Mouse (Mus musculus) gastrocnemius, adult 18-20 months (tissue): Measurements from ENCODE around the gene Nmur1. TPM values are rescaled to one million over a fixed set of nuclear protein-coding genes. Genes with fewer than 3 reads are reported as not detected.

Experiments
- DNase-seq: peaks from one replicate; pipeline ENCODE4 v3.0.0; 2021; ENCODE audit warnings: low spot score
- long read RNA-seq, 2 experiments: library from polyadenylated mRNA; stranded (forward); transcript quantifications; one replicate each; pipeline ENCODE4 v2.0.0; 2021
- total RNA-seq, 2 experiments: library from RNA; stranded (reverse); gene quantifications; 2 replicates each; pipeline ENCODE4 v1.2.3; 2021

The Nmur1 gene
- not detected for total RNA-seq
- long read RNA-seq, experiment 1, result 0 reads
- long read RNA-seq, experiment 2, result 0 reads

DNA sequence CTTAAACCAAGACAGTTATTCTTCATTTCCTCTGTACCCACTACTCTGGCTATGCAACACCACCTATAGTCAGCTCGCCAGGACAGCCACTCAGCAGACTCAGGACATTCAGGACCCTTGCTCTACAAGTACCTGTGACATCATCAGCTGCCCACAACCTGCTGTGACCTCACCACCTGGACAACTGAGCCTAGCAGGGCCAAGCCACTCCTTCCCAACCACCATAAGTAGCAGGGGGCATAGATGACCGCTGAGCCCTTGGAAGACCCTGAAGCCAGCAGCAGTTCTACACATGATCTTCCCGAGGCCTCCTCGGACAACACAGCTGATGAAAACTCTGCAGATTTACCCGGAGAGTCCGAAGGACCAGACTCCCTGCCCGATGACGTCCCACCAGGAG is at the start of gene Nmur1, which contains the start of gene Tex44:
Gene Nmur1, minus strand, starts transcription at position 101 of the 400 bp plus-strand sequence.
Gene Tex44, plus strand, starts transcription at position 202 of the 400 bp plus-strand sequence.
- DNase-seq, result no peak

DNA sequence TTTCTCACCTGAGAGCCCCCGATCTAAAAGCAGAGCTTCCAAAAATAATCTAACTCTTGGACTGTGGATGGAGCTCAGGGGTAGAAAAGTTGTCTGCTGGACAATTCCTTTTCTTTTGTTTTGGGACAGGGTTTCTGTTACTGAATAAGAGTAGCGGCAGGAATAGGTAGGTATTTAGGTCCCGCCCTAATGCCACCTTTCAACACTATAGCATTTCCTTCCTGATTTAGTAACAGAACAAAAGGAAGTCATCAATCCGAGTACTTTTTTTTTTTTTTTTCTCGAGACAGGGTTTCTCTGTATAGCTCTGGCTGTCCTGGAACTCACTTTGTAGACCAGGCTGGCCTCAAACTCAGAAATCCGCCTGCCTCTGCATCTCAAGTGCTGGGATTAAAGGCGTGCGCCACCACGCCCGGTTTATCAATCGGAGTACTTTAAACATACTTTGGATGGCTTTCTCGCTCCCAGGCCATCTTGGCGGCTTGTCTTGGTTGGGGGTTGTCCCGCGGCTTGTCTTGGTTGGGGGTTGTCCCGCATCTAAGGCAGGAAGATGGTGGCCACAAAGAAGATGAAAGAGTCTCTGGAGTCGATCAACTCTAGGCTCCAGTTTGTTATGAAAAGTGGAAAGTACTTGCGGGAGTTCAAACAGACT is 47.2 kb upstream of the Nmur1 start:
- DNase-seq, result no peak

DNA sequence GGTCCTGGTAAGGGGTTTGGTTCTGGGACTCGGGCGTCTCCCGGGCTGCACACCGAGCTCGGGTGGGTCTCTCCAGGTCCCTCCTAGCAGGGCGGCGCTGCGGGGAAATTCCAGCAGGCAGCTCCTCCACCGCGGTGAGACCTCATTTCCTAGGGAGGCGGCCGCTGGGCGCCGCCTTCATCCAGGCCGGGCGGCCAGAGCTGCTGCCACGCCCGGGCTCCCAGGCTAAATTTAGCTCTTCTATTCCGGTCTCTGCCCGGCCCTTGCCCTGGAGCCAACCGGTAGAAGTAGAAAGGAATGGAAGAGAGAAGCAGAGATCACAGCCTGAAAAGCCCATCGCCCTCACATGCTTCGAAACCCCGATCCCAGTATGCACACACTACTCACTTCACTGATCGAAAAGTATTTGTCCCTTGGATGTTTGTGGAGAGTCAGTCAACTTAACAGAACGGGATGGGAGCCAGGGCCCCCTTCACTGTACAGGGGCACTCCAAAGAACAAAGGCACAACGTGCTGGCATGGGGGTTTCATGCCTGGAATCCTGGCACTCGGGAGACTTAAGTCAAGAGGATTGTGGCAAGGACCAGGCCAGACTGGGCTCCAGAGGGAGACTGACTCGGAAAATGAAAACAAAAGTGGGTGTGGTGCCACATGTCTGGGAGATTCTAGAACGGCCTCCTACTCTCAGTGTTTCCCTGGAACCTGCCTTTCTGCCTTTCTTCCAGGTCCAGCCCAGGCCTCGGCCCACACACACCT is 46.3 kb upstream of the Nmur1 start:
- DNase-seq, result peak; percentile 86

DNA sequence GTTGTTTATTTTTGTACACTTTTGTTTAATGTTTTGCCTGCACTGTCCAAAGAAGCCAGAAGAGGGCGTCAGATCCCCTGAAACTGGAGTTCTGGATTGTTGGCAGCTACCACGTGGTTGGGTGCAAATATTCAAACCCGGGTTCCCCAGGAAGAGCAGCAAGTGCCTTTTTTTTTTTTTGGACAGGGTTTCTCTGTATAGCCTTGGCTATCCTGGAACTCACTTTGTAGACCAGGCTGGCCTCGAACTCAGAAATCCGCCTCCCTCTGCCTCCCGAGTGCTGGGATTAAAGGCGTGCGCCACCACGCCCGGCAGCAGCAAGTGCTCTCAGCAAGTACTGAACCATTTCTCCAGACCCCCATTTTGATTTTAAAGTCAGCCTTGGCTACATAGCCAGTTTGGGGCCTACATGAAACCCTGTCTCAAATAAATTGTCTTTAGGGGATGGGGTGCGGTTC is 45.5 kb upstream of the Nmur1 start:
- peak; percentile 61 for DNase-seq

DNA sequence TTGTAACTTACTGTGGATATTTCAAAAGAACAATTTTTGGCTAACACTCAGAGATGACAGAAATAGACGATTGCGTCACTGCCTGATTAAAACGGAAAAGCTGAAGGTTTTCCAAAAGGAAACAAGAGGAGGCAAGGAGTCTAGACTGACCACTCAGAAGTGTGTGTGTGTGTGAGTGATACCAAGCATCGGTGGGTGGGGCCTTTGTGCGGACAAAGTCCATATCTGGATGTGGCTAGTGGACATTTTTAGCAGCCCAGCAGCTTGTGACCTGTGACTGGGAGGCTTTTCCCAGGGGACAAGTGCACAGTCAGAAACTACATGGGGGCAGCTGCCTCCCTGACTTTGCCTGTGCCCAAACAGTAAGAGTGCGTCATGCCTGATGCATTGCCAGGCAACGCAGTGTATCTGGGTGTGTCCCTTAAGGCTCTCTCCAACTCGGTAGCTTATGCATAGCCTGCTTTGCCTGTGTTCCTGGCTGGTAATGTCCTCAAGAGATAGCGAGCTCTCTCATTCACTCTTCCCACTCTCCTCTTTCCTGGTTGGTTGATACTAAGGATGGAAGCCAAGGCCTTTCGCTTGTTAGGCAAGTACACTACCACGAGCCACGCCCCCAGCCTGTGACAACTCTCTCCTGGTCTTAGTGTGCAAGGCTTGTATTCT is 44.6 kb upstream of the Nmur1 start:
- peak; percentile 92 for DNase-seq

DNA sequence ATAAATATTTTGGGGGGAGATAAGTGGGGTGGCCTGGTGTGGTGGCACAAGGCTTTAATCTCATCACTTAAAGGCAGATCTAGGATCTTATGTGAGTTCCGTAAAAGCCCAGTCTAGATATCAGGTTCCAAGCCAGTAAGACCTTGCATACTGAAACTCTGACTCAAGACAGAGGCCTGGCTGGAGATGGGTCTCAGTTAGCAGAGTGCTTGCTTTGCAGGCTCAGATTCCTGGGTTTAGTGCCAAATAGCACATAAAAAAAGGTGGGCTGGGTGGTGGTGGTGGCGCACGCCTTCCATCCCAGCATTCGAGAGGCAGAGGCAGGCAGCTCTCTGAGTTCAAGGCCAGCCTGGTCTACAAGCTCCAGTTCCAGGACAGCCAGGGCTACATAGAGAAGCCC is 43.8 kb upstream of the Nmur1 start:
- peak; percentile 21 for DNase-seq

DNA sequence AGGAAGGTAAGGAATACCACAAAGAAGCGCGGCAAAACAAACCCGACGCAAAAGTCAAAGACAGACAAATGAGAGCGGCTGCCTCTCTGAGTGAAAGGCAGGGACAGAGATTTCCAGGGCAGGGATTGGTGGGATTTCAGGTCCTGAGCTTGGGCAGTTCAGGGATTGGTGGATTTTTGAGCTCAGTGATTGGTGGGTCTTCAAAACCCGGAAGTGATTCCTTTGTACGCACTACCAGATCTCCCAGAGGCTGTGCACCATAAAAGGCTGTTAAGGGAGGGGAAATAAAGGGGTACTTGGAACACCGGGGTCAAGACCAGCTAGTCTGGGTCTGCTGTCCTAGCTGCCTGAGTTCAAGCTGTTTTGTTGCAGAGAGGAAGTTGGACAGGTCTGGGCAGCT is 41.4 kb upstream of the Nmur1 start:
- no peak for DNase-seq

DNA sequence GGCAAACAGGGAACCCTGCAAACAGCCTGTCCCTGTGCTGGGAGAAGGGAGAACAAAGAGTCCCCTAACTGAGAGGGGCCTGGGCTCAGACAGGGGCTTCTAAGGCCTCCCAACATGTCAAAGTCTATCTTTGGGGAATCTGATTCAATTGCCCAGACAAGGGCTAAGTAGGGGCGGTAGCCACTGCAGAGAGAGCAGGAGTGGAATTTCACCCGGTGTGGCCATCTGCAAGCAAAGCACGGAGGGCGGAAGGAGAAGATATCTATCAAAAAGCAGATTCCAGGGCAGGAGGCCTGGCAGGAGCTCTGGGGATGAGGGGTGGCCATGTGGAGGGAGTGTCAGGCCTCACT is 38.8 kb upstream of the Nmur1 start:
- no peak for DNase-seq

DNA sequence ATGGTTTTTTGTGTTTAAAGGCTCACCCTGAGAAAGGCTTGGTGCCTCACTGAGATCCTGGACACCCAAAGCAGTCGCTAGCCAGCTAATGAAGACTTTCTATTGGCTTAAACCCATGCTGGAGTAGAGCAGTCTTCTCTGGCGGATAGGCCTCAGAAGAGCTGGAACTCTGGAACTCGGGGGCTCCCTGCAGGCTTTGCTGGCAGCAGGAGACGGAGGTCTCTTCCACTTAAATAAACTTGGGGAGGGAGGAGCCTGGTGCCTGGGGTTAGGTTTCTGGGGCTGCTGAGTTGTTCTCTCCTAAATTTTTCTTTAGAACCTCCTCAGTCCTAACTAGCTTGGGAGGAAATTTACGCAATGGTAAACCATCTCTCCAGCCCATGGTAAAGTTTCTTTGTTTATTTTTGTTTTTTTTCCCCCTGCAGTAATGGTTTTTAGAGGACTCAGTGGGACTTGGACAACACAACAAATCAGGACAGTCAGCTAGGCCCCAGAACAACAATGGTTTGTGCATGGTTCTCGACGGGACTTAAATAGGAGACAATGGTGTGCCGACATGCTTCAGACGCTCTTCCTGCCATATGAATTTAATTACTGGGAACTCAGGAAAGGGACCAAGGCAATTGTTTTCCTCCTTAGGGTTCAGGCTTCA is 38.3 kb upstream of the Nmur1 start:
- no peak for DNase-seq

DNA sequence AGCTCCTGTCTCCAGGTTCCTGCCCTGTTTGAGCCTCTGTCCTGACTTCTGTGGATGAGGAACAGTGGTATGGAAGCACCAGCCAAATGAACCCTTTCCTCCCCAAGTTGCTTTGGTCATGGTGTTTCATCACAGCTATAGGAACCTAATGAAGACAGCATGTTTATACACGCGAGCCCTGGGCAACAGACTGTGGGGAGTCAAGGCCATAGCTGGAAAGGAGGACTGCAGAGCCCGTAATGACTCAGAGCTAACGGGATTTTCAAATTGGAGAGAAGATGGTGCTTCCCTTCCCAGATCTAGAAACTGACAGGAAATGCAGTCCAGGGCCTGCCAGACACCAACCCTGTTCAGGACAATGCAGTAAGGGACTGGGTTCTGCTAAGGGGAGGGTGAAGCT is 33.3 kb upstream of the Nmur1 start:
- no peak for DNase-seq

DNA sequence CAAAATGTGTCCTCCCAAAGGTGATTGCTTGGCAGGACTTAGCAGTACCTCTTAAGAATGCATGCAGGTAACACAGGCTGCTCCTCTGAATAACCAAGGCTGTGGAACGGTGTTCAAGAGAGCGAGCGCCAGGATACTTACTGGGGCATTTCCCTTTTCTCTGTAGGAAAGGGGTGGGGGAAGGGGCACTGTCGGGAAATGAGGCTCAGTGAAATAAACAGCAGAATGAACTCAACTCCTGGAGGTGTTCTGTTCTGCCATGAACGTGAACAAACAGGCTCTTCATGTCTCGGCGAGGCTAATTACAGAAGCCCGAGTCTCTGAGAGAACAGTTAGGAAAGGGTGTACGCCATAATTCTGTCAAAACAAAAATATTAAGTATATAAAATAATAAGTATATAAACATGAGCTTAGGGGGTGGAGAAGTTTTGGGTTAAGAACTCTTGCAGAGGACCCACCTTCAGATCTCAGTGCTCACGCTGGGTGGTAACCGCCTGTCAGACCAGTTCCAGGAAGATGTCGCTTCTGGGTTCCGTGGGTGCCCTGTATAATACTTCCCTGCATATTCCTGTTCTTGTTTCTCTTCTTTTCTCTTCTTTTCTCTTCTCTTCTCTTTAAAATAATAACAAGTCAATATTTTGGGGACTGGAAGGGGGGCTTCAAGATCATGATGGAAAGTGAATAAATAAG is 31.0 kb upstream of the Nmur1 start:
- no peak for DNase-seq

DNA sequence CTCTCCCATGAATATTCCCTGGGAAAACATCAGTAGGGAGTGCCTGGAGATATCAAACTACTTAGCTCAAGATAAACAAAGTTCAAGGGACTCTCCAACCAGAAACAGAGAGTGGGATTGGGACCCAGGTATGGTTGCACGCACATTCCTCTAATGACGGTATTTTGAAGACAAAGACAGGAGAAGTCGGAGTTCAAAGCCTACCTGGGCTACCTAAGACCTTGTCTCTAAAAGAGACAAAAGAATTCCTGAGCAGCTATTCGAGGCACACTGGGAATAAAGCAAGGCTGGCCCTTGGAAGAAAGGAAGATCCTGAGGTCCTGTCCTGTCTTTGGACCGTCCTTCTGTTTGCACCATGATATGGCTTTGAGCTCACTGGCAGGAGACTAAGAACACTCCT is 26.7 kb upstream of the Nmur1 start:
- no peak for DNase-seq

DNA sequence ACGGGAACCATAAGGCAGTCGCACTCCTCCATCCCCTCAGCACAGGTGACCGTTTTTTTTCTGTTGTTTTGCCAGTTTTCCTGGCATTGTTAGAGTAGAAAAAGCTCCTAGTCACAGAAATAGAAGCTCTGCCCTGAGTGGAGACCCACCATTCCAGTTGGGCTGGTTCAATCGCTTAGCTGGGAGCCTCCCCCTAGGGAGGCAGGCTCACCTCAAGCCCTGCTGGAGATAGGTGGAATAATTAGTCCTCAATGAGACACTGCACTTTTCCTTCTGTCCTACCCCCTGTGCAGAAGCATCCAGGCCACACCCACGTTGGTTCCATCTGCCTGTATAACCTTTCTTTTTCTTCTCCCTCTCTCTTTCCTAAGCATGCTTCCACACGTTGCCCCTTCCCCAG is 23.9 kb upstream of the Nmur1 start:
- DNase-seq, result no peak

DNA sequence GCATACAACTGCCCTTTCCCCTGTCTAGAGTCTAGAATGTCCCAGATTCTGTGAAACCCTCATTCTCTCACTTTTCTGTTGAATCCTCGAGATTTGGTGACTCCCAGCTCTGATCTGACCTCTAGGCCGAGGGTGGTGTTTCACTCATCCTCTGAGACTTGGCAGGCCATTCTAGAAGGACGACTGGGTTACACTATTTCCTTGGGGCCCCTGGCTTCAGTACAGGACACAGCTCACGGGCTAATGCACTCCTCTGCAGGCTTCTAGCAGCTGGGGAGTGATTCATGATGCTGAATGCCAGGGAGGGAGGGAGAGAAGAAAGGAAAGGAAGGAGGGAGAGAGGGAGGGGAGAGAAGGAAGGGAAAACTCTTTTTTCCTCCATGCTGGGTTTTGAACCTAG is 22.2 kb upstream of the Nmur1 start:
- DNase-seq, result peak; percentile 74

DNA sequence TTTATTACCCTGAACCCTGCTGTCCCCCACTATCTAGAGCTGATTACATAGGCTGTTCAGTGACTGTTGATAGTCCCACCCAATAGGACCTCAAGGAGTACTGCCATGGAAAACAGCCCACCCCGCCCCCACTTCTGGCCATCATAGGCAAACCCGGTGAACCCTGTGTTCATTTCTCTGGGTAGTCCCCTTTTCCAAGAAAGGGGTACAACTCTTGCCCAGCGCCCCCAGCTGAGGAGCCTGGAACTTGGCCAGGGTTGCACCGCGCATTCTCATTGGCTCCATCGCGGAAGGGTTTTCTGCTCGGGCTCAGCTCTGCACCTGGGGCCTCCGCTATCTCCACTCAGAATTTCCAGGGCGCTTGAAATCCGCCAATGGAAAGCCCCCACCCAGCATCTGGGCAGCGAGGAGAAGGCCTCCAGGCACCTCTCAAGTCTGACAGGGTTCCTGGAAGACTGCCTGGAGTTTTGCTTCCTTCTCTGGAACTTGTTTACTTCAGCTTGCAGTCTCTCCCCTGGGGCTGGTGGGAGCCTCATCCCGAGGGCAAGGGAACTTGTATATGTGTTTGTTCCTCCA is 21.7 kb upstream of the Nmur1 start:
- peak; percentile 60 for DNase-seq

DNA sequence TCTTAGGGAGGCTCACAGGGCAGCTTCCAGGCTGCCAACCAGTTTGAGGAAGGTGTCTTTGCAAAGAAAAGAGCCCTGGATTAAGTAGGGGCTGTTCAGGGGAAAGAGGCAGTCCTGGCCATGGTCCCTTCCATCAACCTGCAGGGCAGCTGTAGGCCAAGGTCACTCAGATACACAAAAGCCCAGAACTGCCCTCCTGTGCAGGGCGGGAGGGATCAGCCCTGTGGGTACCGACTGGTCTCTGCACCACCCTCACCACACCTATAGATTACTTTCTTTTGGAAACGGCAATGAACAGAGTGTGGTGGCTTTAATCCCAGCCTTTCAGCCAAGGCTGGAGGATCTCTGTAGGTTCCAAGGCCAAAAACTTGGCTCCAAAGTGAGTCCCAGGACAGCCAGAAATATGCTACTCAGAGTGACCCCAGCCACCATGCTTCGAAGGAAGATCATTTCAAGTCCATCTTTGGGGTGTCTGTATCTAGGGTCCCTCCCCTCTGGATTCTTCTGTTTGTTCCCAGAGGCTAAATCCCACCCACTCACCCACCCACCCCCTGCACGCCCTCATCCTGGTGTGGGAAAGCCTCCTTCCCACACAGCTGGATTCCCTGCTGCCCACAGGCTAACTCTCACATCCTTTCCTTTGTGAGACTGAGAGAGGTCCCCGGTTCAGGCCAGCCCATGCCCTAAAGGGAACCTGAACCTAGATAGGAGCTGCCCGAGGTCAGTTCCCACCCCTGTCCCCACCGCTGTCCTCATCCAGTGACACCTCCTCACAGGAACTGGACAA is 17.6 kb upstream of the Nmur1 start:
- no peak for DNase-seq

DNA sequence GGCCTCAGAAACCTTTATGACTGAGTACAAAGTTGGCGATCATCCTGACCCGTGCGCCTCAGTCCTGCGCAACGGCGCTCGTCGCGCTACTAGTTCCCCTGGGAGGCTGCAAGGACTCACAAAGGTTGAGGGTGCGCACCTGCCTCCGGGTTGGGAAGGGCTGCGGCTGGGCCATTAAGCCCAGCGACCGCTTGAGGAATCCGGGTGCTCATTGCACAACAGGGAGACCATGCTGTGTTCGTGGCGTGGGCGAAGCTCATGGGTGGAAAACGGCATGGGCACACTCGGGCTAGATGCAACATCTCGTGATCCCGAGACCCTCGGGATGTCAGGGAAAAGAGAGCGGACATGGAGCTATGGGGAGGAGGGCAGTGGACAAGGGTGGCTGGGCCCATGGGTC is 16.8 kb upstream of the Nmur1 start:
- no peak for DNase-seq

DNA sequence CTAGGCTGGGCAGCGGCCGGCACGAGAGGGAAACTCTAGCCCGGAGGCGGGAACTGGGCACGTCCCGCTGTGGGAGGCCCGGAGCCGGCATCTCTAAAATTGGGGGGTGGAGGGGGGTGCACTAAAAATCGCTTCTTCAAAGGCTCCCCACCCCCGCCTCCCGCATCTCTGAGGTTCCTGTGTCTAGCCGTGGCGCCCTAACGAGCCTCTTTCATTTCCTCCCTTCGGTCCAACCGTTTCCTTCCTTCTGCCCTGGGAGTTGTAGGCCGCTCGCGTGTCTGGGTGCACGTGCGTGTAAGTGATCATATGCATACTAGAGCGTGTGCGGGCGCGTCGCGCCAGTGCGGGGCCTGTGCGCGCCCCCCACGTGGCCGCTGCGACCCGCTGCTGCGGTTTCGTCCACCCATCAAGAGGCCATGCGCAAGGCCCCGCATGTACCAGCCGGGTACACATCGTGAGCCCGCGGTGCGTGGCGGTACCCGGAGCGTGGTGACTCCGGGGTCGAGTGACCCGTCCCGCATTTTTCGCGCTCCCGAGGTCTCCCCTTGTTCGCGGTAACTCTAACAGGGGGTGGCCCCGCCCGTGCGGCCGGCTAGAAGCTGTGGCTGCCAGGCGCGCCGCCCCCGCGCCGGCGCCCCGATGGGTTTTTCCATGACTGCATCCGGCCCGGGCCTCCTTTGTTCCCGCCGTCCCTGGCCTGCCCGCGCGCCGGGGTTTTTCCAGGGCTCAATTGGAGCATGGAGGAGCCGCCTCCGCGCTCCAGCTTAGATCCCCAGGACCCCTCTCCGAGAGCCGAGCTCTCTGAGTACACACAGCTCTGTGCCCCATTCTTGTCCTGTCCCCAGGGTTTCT is 16.2 kb upstream of the Nmur1 start:
- peak; percentile 85 for DNase-seq

DNA sequence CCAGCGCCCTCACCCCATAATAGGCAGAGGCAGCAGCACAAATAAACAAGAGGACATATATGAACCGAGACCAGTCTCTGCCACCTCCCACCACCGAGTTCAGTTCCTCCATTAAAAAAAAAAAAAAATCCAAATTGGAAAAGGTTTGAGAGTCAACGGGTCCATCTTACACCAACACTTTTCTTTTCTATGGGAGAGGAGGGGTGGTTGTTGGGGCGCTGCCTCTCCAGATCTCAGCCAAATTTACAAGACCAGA is 15.6 kb upstream of the Nmur1 start:
- no peak for DNase-seq
